Mouse (Mus musculus): ENCODE measurements around the gene Akr1b3. TPM values are rescaled to one million over a fixed set of nuclear protein-coding genes. Genes with fewer than 3 reads are reported as not detected.

Gene Akr1b3
- polyA plus RNA-seq (2012; rRNA removed): 105 and 111 TPM in 2 replicates

GRCm38 (mm10) chr6:34316854-34317771 lies at the start of gene Akr1b3:
TSS of gene Akr1b3 (minus strand) at chr6:34317478.

GRCm38 (mm10) chr6:34353658-34354353 lies 36.5 kb upstream of the Akr1b3 start, which contains the start of gene Akr1b8:
TSS of gene Akr1b8 (plus strand) at chr6:34354119.

Other genes with a start within 250 kb of the Akr1b3 start
- gene Slc35b4, start 140.4 kb downstream of the Akr1b3 start, polyA plus RNA-seq (2012; rRNA removed): 11.6 and 13.1 TPM in 2 replicates
- 27.9 and 49.6 TPM in 2 replicates for gene Akr1b8, start 36.6 kb upstream of the Akr1b3 start, polyA plus RNA-seq (2012; rRNA removed)
- 8.5 and 12.5 TPM in 2 replicates for gene Akr1b10, start 66.7 kb upstream of the Akr1b3 start, polyA plus RNA-seq (2012; rRNA removed)
- 2.0 and 2.4 TPM in 2 replicates for gene Akr1b7, start 94.9 kb upstream of the Akr1b3 start, polyA plus RNA-seq (2012; rRNA removed)
- 13.8 and 14.9 TPM in 2 replicates for gene Bpgm, start 158.7 kb upstream of the Akr1b3 start, polyA plus RNA-seq (2012; rRNA removed)